Mouse (Mus musculus) thymus, adult 18-20 months (tissue): ENCODE measurements around the gene Cdk17.
A peak's percentile ranks its signal among the peaks of the same experiment; 100 is the strongest.

Experiments used
- DNase-seq, 2 experiments: peaks; one replicate each; pipeline ENCODE4 v3.0.0; 2022; ENCODE audit warnings: mixed read lengths in 2 of 2

Cdk17 gene

DNA sequence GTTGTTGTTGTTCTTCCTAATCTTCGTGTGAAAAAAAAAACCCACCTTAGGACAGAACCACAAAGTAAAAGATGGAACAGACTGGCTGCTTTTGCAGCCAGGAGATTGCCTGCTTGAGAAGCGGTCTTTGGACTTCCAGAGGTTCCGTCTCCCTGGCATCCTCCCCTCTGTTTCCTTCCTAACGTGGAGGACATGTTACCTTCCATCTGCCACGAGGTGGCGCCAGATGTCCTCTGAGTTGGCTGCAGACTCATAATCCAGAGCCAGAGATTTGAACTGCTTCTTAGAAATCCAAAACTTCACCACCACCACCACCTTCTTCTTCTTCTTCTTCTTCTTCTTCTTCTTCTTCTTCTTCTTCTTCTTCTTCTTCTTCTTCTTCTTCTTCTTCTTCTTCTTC lies 131.2 kb downstream of the Cdk17 start:
- DNase-seq = peak; percentile 48 to 62

GRCm38 (mm10) chr10:93293621-93294020 lies 132.9 kb downstream of the Cdk17 start:
- DNase-seq = no peak

DNA sequence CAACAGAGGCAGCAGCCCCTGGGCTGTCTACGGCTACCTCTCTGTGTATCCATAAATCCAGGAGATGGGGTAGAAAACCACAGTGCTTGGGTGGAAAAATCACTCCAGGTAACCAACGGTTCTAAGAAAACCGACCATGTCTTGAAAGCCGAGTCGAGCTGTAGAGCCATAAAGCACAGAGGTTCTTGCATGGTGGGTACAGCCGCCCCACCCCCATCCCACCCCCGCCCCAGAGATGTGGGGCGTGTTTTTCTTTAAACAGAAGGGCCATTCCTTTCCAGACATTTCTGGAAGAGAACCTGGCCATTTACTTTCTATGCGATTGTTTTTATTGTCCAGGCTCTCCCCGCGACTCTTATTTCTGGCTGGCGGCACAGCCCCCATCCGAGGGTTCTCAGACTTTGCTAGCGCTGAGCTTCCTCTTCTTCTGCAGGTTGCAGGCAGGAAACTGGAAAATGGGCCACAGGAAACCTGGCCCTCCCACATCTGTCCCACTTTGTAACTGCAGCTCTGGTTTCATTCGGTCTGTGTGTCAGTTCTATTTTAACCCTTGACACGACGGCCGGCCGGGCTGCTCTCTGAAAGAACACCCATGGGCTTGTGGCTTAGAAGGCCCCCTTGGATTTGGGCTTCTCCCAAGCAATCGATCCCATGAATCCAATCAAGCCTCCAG lies 134.0 kb downstream of the Cdk17 start:
- DNase-seq = peak; percentile 62 to 75

GRCm38 (mm10) chr10:93297774-93298173 lies 137.1 kb downstream of the Cdk17 start:
- no peak for DNase-seq

DNA sequence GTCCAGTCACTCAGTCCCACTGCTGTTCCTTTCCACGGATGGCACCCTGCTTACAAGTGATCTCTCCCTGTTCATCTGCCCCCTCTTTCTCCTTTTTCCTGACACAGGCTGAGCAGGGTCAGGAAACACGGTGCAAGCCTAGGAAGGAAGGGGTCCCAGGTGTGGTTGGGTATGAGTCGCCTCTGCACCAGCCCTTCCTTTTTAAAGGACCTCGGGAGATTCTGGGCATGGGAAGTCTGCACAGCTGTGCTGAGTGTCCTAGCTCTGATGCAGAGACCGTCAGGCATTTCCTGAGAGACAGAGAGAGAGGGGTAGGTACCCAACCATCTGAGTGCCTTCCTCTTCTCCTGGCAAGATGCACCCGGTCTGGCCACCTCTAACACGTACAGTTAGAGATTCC lies 137.5 kb downstream of the Cdk17 start:
- DNase-seq = peak in 1 of 2 experiments; percentile 23

- no peak for DNase-seq
Measured at GRCm38 (mm10) chr10:93301831-93302230, 141.2 kb downstream of the Cdk17 start.

GRCm38 (mm10) chr10:93303231-93303630 lies 142.6 kb downstream of the Cdk17 start:
- DNase-seq = no peak

GRCm38 (mm10) chr10:93305946-93306345 lies 145.3 kb downstream of the Cdk17 start:
- DNase-seq = no peak

DNA sequence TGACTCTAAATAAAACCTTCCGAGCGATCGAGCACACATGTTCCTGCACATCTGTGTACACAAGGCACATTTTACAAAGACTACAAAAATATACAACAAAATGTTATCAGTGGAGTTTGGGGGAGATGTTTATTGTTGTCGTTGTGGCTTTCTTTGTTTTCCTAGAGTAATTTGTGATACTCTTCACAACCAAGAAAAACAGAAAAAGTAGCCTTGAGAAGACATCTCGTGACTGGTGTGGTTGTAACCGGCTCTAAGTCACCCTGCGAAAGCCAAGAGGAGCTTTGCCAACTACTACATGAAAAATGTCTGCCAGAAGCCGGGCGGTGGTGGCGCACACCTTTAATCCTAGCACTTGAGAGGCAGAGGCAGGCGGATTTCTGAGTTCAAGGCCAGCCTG lies 145.7 kb downstream of the Cdk17 start:
- DNase-seq = no peak

GRCm38 (mm10) chr10:93309131-93309933 lies 148.7 kb downstream of the Cdk17 start:
- DNase-seq = peak; percentile 31 to 60

DNA sequence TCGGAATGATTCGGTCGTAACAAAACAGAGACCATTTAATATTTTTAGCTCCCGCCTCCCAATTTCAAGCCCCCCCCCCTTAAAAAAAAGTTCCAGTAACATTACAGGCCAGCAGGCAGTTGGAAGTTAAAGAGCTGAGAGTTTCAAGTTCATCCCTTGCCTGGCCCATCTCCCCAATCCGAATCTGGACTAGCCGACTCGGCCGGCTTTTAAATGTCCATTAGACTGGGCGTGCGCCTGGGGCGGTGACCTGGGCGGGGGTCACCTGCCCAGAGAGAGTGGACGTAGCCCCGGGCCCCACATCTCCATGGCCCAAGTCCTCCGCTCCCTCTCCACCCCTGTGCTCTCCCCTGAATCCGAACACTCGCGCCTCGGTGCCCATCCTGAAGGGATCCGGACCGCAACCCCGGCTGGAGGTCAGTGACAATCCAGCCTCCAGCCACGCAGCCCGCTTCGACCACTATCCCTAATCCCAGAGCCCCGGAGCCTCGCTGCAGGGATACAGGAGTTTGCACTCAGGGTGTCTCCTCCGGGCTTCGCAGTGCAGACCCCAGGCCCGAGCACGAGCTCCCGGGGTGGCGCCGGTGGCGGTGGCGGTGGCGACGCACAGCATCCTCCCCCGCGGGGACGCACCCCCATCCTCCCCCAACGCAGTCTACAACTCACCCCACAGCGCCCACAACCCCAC lies 149.4 kb downstream of the Cdk17 start:
- peak; percentile 70 to 73 for DNase-seq

DNA sequence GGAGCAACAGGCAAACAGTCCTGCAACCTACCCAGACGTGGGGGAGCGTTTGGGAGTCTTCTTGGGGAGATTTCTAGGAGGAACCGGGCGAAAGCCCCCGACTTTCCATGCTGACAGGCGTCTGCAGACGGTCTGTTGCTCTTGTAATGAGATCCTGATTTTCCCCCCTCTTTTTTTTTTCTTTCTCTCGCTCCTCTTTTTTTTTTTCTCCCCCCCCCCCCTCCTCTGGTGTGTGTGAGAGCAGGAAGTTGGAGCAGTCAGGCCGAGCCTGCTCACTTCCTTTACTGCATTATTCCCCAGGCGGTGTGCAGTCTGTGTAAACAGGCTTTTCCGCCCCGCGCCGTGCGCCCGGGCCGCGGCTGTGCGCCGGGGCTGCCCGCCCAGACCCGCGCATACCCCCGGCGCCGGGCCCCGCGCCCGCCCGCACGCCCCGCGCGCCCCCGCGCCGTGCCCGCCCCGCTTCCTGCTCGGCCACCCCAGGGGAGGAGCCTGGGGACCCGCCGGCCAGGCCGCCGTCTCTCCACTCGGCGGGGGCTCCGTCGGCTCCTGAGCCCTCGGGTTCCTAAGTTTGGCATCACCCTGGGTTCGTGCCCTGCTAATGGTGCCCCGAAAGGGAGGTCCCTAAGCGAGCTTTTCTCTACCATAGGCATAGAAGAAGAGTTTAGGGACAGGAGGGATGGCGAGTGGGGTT lies 150.2 kb downstream of the Cdk17 start, which contains the start of gene Elk3:
Gene Elk3 (minus strand): TSS at position 415 of the 691 bp plus-strand sequence.
- DNase-seq = peak; percentile 62 to 71

DNA sequence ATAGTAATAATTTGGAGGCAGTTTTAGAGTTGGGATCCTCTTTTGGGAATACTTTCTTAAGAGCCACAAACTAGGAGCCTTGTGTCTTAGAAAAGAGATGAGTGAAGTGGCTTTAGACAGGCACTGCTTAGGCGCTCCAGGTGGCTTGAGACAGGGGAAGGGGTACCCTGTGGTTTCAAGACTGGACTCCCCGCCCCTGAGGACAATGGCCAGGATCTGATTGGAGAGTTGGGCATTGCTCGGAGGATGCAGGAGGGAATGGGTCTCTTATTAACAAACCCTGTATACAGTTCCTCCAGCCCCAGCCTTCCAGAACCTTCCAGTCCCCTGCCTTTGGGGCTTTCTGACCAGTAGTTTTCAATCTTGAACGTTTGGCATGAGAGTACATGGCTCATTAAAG lies 150.9 kb downstream of the Cdk17 start:
- DNase-seq = no peak
